Mouse (Mus musculus) heart, adult 18-20 months (tissue): Measurements from ENCODE around the gene Oaz3. TPM values are rescaled to one million over a fixed set of nuclear protein-coding genes. Genes with fewer than 3 reads are reported as not detected.

Experiments used
- DNase-seq, 2 experiments: peaks; one replicate each; pipeline ENCODE4 v3.0.0; 2021 to 2022; ENCODE audit warnings: mixed read lengths in 1 of 2
- total RNA-seq, 2 experiments: library from RNA; stranded (reverse); gene quantifications; 2 replicates each; pipeline ENCODE4 v1.2.3; 2021

Gene Oaz3
- total RNA-seq, 2 experiments from 2014 or later: not detected

DNA sequence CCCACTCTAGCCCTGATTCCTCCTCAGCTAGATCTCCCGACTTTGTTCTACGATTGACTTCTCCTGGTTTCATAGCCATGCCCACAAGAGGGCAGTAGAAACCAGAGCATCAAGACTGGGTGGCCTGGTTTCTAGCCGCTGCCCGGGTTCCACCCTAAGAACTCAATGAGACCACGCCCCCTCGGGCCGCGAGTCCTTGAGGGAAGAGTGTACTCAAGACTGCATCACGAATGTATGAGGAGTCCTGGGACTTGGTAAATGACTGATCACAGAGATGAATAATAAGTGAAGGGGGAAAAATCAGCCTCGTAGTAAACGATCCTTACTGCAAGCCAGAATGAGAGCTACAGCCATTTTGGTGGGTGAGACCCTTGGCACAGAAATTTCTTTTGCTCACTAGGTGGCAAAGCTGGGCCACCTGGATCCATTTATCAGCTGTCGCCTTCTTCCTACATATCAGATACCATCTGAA is 12.8 kb upstream of the Oaz3 start:
- DNase-seq: peak; percentile 79 to 85

DNA sequence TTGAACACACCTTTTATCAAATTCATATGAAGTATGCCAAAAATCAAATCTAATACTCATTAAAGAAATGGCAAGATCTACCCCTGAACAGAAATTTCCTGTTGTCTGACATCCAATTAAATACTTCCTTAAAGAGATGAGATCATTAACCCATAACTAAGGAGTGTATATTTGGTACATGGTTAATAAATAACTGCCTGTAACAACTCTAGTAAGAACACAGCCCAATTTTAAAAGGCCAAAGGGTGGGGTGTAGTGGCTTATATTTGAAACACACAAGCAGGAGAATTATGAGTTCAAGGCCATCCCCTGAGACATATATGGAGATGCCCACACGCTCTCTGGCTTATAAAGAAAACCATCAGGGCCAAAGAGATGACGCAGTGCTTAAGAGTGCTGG is 5.7 kb upstream of the Oaz3 start:
- no peak for DNase-seq

DNA sequence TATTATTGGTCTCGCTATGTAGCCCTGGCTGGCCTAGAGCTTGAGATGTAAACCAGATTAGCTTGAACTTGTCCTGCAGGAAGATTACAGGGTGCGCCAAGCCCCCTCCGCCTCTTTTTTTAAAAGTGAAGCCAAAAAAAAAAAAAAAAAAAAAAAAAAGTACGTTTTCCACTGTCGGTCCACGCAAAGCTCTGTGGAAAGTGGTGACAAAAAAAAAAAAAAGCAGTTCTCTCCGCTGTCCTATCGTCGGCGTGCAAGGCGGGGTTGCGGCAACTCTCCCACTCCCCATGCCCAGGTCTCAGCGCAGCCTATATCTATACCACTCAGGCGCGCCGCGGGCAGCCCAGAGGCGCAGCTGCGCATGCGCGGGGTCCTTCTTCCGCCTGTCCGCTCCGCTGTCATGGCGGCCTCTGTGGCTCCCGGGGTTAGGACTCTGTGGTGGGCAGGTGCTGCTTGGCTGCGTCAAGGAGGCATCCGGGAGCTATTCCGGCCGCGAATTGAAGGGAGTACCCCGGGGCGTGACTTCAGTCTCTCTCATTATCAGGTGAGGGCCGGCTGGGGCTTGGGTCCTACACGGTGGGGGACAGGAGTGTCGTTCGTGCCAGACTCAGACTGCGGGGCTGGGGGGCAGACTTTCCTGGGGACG is 641 bp downstream of the Oaz3 start, which contains the start of gene Mrpl9:
Gene Mrpl9 (plus strand): TSS at position 368 of the 646 bp plus-strand sequence.
- DNase-seq: peak; percentile 94 to 95

DNA sequence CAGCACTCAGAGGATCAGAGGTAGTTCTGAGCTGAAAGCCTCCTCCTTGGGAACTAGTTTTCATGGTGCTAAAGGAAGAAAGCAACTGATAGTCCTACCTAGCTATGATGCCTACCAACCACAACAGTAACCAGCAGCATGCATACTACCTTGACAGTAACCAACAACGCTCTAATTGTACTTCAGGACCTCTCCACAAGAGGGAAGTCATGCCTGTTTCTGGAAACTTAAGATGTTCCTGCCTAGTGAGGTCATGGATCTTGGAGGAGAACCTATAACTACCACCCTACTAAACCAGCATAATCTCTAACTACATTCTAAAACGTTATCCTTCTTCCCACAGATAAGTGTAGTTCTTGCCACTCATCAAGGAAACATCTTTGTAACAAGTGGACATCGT is 2.5 kb downstream of the Oaz3 start:
- DNase-seq: no peak

DNA sequence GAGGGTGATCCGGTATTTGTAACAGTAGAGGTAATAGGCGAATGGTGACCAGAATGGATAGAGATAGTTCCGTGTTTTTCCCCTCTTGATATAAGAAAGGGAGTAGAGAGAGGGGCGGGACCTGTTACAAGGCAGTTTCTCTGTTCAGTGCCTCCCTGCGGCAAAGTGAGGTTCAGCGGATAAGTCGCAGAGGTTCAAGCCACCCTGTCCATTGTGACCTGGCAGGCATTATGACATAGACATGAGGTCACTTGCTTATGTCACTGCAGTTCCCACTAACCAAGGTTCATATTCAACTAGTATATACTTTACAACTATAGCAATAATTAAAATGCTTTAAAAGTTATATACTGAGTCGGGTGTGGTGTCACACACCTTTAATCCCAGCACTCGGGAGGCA is 7.3 kb downstream of the Oaz3 start:
- DNase-seq: no peak

DNA sequence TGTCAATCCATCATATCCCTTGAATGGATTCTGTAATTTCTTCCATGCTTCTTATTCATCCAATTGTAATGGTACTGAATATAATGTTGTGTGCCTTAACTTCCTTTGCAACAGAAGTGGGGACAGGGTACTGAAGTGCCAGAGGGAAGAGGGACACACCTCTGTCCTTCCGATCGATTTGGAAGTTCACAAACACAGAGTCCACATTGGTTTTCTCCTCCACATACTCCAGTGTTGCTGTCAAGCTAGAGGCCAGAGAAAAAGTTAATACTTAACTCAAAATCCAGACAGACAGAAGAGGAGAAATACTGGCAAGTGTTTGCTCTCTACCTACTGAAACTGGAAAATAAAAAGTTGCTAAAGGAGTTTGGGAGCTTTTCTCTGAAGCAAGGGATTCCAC is 9.4 kb downstream of the Oaz3 start:
- DNase-seq: no peak

DNA sequence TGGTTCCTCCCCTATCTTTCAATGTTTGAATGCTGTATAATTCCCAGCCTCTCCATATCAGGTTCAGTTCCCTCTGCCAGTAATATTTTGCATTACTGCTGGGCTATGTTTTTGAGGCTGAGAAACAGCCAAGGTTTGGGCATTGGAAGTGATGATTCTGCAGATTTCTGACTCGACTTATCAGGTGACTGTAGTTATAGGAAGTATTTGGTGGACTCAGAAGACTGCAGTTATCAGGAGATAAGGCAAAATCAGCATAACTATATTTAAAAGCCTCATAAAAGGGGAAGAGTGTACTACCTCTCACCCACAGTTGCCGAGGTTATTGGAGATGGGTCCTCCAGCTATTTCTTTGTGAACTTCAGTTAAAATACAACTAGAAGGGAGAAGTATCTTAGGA is 12.7 kb downstream of the Oaz3 start:
- no peak for DNase-seq

DNA sequence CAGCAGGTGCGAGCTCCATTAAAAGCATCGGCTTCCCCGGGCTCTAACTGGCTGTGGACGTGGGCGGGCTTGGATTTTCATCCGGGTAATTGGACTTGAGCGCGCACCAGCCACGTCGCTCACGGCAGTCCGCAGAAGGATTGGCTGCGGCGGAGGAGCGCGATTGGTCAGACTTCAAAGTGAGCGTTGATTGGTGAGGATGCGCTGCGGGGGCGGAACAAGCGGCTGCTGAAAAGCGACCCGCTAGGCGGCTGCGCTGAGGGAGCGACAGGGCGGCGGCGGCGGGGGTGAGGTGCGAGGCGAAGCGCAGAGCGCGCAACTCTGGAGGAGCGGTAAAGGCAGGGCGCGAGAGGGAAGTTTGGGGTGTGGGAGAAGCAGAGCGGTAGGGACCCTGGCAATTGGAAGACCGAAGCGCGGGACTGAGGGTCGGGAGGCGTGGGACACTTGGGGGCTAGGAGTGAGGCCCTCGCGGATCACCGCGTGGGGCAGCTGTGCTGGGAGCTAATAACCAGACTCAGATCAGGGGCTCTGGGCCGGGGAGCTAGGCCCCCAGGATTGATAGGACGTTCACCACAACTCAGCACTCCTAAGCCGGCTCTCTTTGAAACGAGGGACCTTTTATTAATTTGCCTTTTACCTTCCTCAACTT is 30.6 kb downstream of the Oaz3 start, which contains the start of gene Tdrkh:
Gene Tdrkh (plus strand): TSS at position 243 of the 649 bp plus-strand sequence.
- DNase-seq: peak; percentile 92 to 96

DNA sequence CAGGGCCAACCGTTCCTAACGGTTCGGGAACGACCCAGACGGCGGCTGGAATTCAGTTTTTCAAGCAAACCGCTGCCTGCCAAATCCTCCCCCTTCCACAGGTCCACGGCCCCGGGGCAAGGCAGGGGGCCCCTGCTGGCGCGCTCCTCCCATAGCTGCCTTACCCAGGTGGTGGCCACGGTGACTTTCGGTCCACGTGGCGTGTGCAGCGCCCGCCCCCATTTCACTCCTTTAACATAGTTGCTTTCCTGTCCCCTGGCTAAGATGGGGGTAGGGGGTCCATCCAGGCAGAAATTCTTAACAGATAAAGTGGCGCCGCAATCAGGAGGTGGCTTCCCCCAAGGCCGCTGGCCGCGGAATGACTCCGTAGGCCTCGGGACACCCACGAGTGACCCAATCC is 31.2 kb downstream of the Oaz3 start:
- no peak for DNase-seq

DNA sequence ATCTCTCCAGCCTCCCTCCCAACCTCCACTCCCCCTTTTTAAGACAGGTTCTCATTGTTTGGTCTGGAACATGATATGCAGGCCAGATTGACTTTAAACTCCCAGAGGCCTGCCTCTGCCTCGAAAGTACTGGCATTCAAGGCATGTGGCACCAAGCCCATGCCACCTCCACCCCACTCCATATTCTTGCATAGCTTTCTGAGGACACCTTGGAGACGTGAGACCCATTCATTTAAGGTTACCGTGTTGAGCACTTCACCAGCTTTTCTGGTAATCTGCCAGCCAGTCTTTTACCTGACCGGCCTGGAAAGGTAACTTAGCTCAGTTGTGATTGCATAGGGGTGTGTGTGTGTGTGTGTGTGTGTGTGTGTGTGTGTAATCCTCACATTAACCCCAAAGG is 38.2 kb downstream of the Oaz3 start:
- DNase-seq: no peak

DNA sequence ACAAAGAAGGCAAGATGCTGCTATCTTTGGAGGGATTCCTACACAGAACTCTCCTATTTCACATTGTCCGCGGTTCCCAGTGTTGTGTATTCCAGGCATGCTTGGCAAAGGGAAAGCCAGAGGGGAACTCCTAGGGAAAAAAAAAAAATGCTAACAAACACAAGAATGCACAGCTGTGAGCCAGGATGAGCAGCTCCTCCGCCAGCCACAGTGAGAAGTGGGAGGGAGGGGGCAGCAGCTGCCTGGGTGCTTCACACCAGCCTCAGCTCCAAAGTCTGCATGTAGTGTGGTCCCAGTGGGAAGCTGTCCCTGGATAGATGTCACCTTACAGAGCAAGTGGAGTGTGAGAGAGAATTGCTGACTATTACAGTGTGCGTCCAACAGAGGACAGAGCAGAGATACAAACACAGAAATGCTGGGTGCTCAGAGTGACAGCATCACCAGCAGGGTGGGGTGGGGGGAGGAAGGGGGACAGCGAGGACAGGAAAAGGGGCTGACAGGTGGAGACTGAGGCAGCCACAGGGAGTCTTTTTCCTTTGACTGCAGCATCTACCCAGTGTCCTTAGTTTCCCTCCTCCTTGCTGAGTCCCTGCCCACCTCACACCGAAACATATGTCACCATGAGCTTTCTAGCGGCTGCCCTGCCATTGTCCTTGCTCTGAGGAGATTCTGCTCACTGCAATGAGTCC is 39.2 kb downstream of the Oaz3 start:
- DNase-seq: no peak

DNA sequence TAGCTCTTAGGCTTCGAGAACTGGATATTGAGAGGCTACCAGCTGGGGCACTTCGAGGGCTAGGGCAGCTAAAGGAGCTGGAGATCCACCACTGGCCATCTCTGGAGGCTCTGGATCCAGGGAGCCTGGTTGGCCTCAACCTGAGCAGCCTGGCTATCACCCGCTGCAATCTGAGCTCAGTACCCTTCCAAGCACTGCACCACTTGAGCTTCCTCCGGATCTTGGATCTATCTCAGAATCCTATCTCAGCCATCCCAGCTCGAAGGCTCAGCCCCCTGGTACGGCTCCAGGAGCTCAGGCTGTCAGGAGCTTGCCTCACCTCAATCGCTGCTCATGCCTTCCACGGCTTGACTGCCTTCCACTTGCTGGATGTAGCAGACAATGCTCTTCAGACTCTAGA is 41.3 kb downstream of the Oaz3 start:
- DNase-seq: no peak

DNA sequence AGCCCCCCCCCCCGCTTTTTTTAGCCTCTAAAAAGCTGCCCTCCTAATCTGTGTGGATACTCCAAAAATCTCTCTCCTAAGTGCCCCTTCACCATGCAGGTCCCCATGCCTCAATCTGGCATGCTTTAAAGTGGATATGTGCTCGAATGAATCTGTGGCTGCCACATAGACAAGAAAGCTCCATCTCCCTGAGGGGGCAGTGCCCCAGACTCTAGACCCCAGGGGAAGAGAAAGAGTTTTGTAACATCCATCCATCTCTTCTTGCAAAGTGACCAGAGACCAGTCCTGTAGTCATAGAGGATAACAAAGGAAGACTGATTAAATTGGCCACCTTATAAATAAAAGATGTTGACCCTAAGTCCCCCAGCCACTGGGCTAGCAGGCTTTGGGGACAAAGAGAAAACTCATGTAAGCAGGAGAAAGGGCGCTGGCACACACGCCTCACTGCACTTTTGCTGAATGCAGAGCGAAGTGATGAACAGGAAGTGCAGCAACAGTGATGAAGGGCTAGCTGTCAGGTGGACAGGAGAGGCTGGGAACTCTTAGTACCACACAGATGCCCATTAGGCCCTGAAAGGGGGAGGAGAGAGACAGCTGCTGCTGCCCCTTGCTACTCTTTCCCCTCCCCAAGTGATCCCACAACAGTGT is 43.9 kb downstream of the Oaz3 start:
- no peak for DNase-seq

DNA sequence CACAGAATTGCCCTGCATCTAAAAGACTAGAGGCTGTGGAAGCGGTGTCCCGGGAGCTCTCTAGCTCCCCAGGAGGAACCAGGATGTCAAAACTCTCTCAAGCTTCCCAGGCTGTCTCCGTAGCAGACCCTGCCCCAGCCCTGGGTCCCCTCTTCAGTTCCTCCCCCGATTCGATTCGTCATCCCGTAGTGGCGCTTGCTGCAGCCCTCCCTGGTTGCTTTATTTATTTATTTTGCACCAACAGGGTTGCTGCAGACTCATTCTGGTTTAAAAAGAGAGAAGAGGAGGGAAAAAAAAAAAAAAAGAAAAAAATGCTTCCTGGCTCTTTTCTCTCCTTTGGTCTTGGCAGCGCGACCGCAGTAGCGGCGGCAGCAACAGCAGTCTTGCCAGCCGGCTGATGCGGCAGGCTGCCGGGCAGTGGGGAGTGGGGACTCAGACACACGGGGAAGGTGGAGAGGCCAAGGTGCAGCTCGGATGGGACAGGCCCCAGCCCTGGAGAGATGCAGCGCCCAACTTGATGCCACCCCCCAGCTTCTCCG is 44.7 kb downstream of the Oaz3 start:
- no peak for DNase-seq

DNA sequence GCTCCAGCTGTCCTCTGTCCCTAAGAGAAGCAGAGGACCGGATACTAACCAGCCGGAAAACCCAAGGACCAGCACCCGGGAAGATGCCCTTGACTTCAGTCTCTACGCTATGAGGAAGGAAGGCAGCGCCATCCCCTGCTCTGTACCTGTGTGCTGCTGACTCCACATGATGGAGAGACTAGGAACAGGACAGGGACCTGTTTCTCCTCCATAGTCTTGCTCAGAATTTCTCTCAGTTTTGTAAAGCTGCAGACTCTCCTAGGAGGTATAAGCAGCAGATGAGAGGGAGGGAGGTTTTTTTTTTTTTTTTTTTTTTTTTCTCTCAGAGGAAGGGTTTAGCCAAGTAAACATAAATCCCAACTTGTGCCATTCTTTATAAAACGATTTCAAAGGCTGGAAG is 45.5 kb downstream of the Oaz3 start, which contains the start of gene Lingo4:
Gene Lingo4 (plus strand): TSS at position 301 of the 400 bp plus-strand sequence.
- no peak for DNase-seq

DNA sequence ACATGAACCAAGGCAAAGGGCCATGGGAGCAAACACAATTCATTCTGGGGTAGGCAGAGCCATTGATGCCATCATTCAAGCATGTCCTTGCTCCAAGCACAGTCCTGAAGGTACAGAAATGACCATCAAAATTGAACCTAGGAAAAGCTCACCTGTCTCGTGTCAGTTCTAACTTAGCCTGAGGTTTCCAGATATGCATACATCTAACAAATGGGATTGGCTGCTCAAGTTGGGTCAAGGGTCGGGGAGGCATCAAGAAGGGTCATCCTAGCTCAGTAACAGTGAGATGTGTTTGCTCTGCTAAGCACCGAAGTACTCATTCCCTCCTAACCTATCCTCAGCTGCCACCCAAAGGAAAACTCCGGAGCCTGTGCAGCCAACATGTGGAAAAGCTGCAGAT is 46.9 kb downstream of the Oaz3 start:
- no peak for DNase-seq

DNA sequence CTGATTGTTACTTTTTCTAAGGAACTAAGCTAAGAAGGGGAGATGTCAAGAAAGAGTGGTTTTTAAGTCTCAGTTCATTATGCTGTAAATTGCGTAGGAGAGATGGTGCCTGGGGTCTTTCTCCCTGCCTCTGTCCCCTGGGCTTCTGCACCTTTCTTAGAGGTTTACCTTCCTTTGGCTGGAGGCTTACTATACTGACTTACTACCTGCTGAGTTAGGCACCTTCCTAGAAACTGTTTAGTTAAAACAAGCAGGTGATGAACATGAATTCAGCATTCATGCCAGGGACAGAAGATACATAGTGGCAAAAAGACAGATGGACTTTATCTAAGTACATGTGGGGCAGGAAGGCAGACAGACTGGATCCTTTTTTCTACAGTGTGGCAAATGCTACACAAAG is 47.4 kb downstream of the Oaz3 start:
- DNase-seq: no peak

DNA sequence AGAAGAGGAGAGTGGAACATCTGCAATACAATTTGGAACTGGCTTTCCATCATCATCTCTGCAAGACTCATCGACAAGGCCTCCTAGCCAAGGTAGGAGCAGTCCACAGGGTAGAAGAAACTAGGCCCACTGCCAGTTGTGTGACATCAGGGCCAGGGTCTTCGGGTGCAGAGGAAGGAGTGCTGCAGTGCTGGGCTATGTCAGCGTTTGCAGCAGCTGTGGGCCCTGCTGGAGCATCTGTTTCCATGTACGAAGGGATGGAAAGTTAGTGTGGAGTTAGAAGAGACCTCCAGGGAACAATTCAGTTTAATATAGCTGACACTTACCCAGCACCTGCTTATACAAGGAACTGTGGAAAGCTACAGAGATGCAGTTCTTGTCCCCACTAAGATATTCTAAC is 50.7 kb downstream of the Oaz3 start:
- DNase-seq: no peak

DNA sequence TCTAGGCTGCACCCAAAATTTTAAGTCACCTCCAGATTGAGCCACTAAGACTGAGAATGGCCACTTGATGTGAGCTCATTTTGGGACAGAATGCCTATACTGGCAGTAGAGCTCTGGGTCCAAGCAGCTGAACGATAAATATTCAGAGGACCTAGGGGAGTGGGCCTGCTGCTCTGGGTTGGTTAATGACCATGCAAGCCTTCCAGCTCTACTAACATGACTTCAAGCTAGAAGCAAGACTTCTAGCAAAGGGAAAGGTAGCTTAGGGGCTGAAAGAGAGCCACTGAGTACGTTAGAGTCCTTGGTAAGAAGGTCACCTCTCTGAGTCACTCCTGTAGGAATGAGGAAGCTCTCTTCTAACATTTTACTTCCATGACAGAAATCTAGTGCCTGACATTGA is 51.6 kb downstream of the Oaz3 start:
- DNase-seq: no peak

DNA sequence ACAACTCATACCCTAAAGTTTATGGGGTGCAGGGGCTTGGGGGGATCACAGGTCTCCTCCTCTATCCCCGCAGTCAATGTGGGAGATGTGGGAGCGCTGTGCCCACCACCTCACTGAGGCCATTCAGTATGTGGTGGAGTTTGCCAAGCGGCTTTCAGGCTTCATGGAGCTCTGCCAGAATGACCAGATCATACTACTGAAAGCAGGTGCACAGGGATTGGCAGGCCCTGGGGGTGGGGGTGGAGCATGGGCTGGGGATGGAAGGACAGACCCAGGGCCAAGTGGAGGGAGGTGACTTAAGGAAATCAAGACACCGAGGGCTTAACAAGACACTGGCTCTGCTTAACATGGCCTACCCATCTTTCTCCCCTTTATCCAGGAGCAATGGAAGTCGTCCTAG is 52.7 kb downstream of the Oaz3 start:
- DNase-seq: no peak

DNA sequence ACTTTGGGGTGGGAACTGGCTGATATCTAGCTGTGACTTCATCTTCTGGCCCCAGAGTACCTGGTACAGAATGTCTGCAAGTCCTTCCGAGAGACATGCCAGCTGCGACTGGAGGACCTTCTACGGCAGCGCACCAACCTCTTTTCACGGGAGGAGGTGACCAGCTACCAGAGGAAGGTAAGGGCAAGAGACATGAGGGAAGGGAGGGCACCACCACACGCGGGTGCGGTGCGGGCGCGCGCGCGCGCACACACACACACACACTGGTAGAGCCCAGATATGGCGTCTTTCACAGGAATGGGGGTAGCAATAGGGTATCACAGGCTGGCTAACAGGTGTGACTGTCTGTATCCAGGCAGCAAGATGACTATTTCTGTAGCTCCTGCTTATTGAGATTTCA is 54.3 kb downstream of the Oaz3 start:
- no peak for DNase-seq

DNA sequence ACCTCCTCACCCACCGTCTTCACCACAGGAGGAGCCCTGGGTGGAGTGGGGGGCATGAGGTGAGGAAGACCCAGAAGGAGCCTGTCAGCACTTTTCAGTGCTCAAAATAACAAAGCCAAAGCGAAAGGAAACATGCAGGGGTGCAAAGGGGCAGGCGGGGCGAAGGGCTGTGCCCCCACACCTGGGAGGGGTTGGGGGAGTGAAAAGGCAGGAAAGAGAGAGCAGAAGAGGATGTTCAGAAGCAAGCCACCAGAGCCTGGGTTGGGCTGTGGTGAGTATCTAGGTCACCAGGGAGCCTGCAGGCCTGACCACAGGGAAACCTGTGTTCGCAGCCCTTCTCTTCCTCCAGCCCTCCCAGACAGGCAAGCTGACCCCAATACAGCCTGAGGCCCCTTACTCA is 55.7 kb downstream of the Oaz3 start:
- DNase-seq: no peak

DNA sequence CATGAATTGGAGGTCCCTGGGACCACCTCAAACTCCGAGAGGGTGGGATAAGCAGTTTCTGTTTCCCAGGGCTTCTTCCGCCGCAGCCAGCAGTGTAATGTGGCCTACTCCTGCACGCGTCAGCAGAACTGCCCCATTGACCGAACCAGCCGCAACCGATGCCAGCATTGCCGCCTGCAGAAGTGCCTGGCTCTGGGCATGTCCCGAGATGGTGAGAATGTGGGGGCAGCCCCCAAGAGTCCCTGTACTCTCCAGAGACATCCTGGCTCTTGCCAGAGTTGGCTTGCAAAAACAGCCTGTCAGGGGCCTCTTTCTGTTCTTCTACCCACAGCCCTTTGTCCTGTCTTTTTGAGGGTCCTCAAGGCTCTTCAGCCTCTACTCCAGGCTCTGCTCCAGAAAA is 56.3 kb downstream of the Oaz3 start:
- no peak for DNase-seq
